Mouse (Mus musculus) MEL (cell line): ENCODE results near the gene Cd274. TPM values are rescaled to one million over a fixed set of nuclear protein-coding genes. Genes with fewer than 3 reads are reported as not detected.

ENCODE experiments used
- DNase-seq: peaks from one replicate; pipeline ENCODE4 v3.0.0; 2011; ENCODE audit warnings: low read depth, low spot score
- H3K27ac ChIP-seq: 2 replicates; pipeline ENCODE4 v1.5.1; 2012; ENCODE audit warnings: low read depth, mild to moderate bottlenecking, control low read depth, low read length, moderate library complexity; ENCODE audit not compliant: control insufficient read depth
- H3K27me3 ChIP-seq, 2 experiments: fragments of 150-350 bp in 1 of 2; sonication (generic) in 1 of 2; 2 replicates each; pipeline ENCODE4 v1.6.1; 2012; ENCODE audit warnings: low read length in 2 of 2, mild to moderate bottlenecking in 2 of 2, improper control_type of control experiment in 1 of 2, moderate library complexity in 1 of 2; ENCODE audit not compliant: insufficient read depth in 2 of 2, control insufficient read depth in 1 of 2
- H3K36me3 ChIP-seq, 2 experiments: 2 replicates each; pipeline ENCODE4 v1.6.1; 2012 to 2014; ENCODE audit warnings: low read length in 2 of 2, improper control_type of control experiment in 1 of 2, inconsistent platforms in 1 of 2, mild to moderate bottlenecking in 1 of 2; ENCODE audit not compliant: insufficient read depth in 2 of 2, control insufficient read depth in 1 of 2
- H3K4me1 ChIP-seq, 2 experiments: fragments of 150-350 bp in 1 of 2; sonication (generic) in 1 of 2; 2 replicates each; pipeline ENCODE4 v1.6.1; 2012; ENCODE audit warnings: low read length in 2 of 2, improper control_type of control experiment in 1 of 2, mild to moderate bottlenecking in 1 of 2; ENCODE audit not compliant: insufficient read depth in 2 of 2, control insufficient read depth in 1 of 2
- H3K4me3 ChIP-seq, 2 experiments: fragments of 150-350 bp in 1 of 2; sonication (generic) in 1 of 2; 2 replicates each; pipeline ENCODE4 v1.5.1; 2012; ENCODE audit warnings: low read depth in 2 of 2, low read length in 2 of 2, mild to moderate bottlenecking in 2 of 2, moderate library complexity in 2 of 2, control low read depth in 1 of 2, improper control_type of control experiment in 1 of 2; ENCODE audit not compliant: control insufficient read depth in 1 of 2, insufficient read depth in 1 of 2
- H3K79me2 ChIP-seq: 2 replicates; pipeline ENCODE4 v1.6.1; 2012; ENCODE audit warnings: mild to moderate bottlenecking, low read length, moderate library complexity; ENCODE audit not compliant: control insufficient read depth, poor library complexity, insufficient read depth
- H3K9ac ChIP-seq: 2 replicates; pipeline ENCODE4 v1.6.1; 2012; ENCODE audit warnings: low read depth, mild to moderate bottlenecking, control low read depth, low read length, moderate library complexity; ENCODE audit not compliant: control insufficient read depth, poor library complexity, severe bottlenecking
- H3K9me3 ChIP-seq: fragments of 150-350 bp; sonication (generic); replicated peaks from 2 replicates; pipeline ENCODE4 v1.6.1; 2012; ENCODE audit warnings: mild to moderate bottlenecking, low read length, improper control_type of control experiment, moderate library complexity; ENCODE audit not compliant: insufficient read depth
- BHLHE40 ChIP-seq: IDR thresholded peaks from 2 replicates; pipeline ENCODE4 v1.6.1; 2012; ENCODE audit warnings: low read depth, mild to moderate bottlenecking, inconsistent platforms, low read length, improper control_type of control experiment, borderline replicate concordance
- CHD1 ChIP-seq: IDR thresholded peaks from 2 replicates; pipeline ENCODE4 v1.6.1; 2012; ENCODE audit warnings: low read depth, mild to moderate bottlenecking, inconsistent platforms, low read length, improper control_type of control experiment
- CTCF ChIP-seq, 3 experiments: IDR thresholded peaks in 2 of 3; conservative IDR thresholded peaks in 1 of 3; 2 replicates each; pipeline ENCODE4 v1.5.1; 2011 to 2012; ENCODE audit warnings: low read length in 3 of 3, low read depth in 2 of 3, mild to moderate bottlenecking in 2 of 3, improper control_type of control experiment in 1 of 3, inconsistent platforms in 1 of 3, mixed read lengths in 1 of 3, moderate library complexity in 1 of 3; ENCODE audit not compliant: control insufficient read depth in 1 of 3, insufficient read depth in 1 of 3, poor library complexity in 1 of 3, severe bottlenecking in 1 of 3
- ELF1 ChIP-seq: IDR thresholded peaks from 2 replicates; pipeline ENCODE4 v1.6.1; 2014; ENCODE audit warnings: low read depth, mild to moderate bottlenecking, inconsistent platforms, low read length, improper control_type of control experiment, moderate library complexity
- EP300 ChIP-seq, 2 experiments: IDR thresholded peaks; 2 replicates each; pipeline ENCODE4 v1.6.1; 2011; ENCODE audit warnings: improper control_type of control experiment in 2 of 2, low read length in 2 of 2, low read depth in 1 of 2, mild to moderate bottlenecking in 1 of 2
- ETS1 ChIP-seq: IDR thresholded peaks from 2 replicates; pipeline ENCODE4 v1.6.1; 2012; ENCODE audit warnings: low read depth, mild to moderate bottlenecking, inconsistent platforms, low read length, improper control_type of control experiment, moderate library complexity
- GABPA ChIP-seq: IDR thresholded peaks from 2 replicates; pipeline ENCODE4 v1.6.1; 2012; ENCODE audit warnings: low read depth, mild to moderate bottlenecking, inconsistent platforms, low read length, improper control_type of control experiment, moderate library complexity
- GATA1 ChIP-seq: IDR thresholded peaks from 2 replicates; pipeline ENCODE4 v1.6.1; 2011; ENCODE audit warnings: low read depth, low read length, improper control_type of control experiment
- HCFC1 ChIP-seq: IDR thresholded peaks from 2 replicates; pipeline ENCODE4 v1.6.1; 2012; ENCODE audit warnings: low read depth, mild to moderate bottlenecking, inconsistent platforms, low read length, improper control_type of control experiment, moderate library complexity
- KAT2A ChIP-seq: conservative IDR thresholded peaks from 2 replicates; pipeline ENCODE4 v1.6.1; 2012; ENCODE audit warnings: low read depth, low read length, improper control_type of control experiment, inconsistent platforms
- MAFK ChIP-seq: IDR thresholded peaks from 2 replicates; pipeline ENCODE4 v1.6.1; 2011; ENCODE audit warnings: low read depth, mild to moderate bottlenecking, low read length, improper control_type of control experiment, borderline replicate concordance
- MAX ChIP-seq: IDR thresholded peaks from 2 replicates; pipeline ENCODE4 v1.6.1; 2011; ENCODE audit warnings: low read length, improper control_type of control experiment
- MAZ ChIP-seq: IDR thresholded peaks from 2 replicates; pipeline ENCODE4 v1.6.1; 2012; ENCODE audit warnings: low read depth, mild to moderate bottlenecking, inconsistent platforms, low read length, improper control_type of control experiment
- MEF2A ChIP-seq: IDR thresholded peaks from 2 replicates; pipeline ENCODE4 v1.6.1; 2014; ENCODE audit warnings: low read depth, mild to moderate bottlenecking, inconsistent platforms, low read length, improper control_type of control experiment; ENCODE audit not compliant: poor library complexity, insufficient replicate concordance, severe bottlenecking; ENCODE audit errors: extremely low read depth
- NRF1 ChIP-seq: IDR thresholded peaks from 2 replicates; pipeline ENCODE4 v1.6.1; 2014; ENCODE audit warnings: low read depth, mild to moderate bottlenecking, inconsistent platforms, low read length, improper control_type of control experiment, moderate library complexity; ENCODE audit not compliant: poor library complexity, insufficient read depth, severe bottlenecking
- POLR2A ChIP-seq, 2 experiments: IDR thresholded peaks; 2 replicates each; pipeline ENCODE4 v1.6.1; 2011 to 2012; ENCODE audit warnings: low read length in 2 of 2, mild to moderate bottlenecking in 2 of 2, control low read depth in 1 of 2, improper control_type of control experiment in 1 of 2, low read depth in 1 of 2, moderate library complexity in 1 of 2; ENCODE audit not compliant: control insufficient read depth in 1 of 2, insufficient read depth in 1 of 2, poor library complexity in 1 of 2
- POLR2AphosphoS2 ChIP-seq: IDR thresholded peaks from 2 replicates; pipeline ENCODE4 v1.6.1; 2011; ENCODE audit warnings: low read length, improper control_type of control experiment
- POLR2AphosphoS5 ChIP-seq: IDR thresholded peaks from 2 replicates; pipeline ENCODE4 v1.6.1; 2012; ENCODE audit warnings: low read depth, borderline replicate concordance, mild to moderate bottlenecking, inconsistent platforms, low read length, moderate library complexity, mixed read lengths
- RAD21 ChIP-seq: IDR thresholded peaks from 2 replicates; pipeline ENCODE4 v1.6.1; 2011; ENCODE audit warnings: mild to moderate bottlenecking, low read depth, low read length, improper control_type of control experiment
- RCOR1 ChIP-seq: IDR thresholded peaks from 2 replicates; pipeline ENCODE4 v1.6.1; 2012; ENCODE audit warnings: low read depth, mild to moderate bottlenecking, inconsistent platforms, low read length, improper control_type of control experiment
- SMC3 ChIP-seq: IDR thresholded peaks from 2 replicates; pipeline ENCODE4 v1.6.1; 2011; ENCODE audit warnings: low read depth, low read length, improper control_type of control experiment
- UBTF ChIP-seq: IDR thresholded peaks from 2 replicates; pipeline ENCODE4 v1.6.1; 2012; ENCODE audit warnings: low read depth, mild to moderate bottlenecking, inconsistent platforms, low read length, improper control_type of control experiment, moderate library complexity, borderline replicate concordance; ENCODE audit not compliant: insufficient read depth
- USF1 ChIP-seq: IDR thresholded peaks from 2 replicates; pipeline ENCODE4 v1.6.1; 2014; ENCODE audit warnings: low read depth, mild to moderate bottlenecking, inconsistent platforms, low read length, improper control_type of control experiment, moderate library complexity
- USF2 ChIP-seq, 2 experiments: IDR thresholded peaks; 2 replicates each; pipeline ENCODE4 v1.6.1; 2011 to 2012; ENCODE audit warnings: improper control_type of control experiment in 2 of 2, low read length in 2 of 2, borderline replicate concordance in 1 of 2, inconsistent platforms in 1 of 2, low read depth in 1 of 2, mild to moderate bottlenecking in 1 of 2; ENCODE audit not compliant: insufficient read depth in 1 of 2
- ZC3H11A ChIP-seq: IDR thresholded peaks from 2 replicates; pipeline ENCODE4 v1.6.1; 2012; ENCODE audit warnings: low read depth, mild to moderate bottlenecking, inconsistent platforms, low read length, improper control_type of control experiment
- ZKSCAN1 ChIP-seq: IDR thresholded peaks from 2 replicates; pipeline ENCODE4 v1.6.1; 2012; ENCODE audit warnings: low read depth, mild to moderate bottlenecking, inconsistent platforms, low read length, improper control_type of control experiment, moderate library complexity
- ZMIZ1 ChIP-seq: IDR thresholded peaks from 2 replicates; pipeline ENCODE4 v1.6.1; 2012; ENCODE audit warnings: low read depth, mild to moderate bottlenecking, inconsistent platforms, low read length, improper control_type of control experiment, moderate library complexity
- ZNF384 ChIP-seq: IDR thresholded peaks from 2 replicates; pipeline ENCODE4 v1.6.1; 2012; ENCODE audit warnings: low read depth, mild to moderate bottlenecking, inconsistent platforms, low read length, improper control_type of control experiment
- polyA plus RNA-seq, 2 experiments: library from polyadenylated mRNA; stranded (reverse) in 1 of 2; unstranded in 1 of 2; fragments of >175 nt in 1 of 2; fragments of >200 nt in 1 of 2; gene quantifications; 2 replicates each; pipeline versions ENCODE4 v1.2.1 to v1.2.4; 2012; ENCODE audit warnings: low replicate concordance in 2 of 2, low read depth in 1 of 2; ENCODE audit not compliant: insufficient read length in 2 of 2, insufficient read depth in 1 of 2, missing spikeins in 1 of 2
- total RNA-seq: library from RNA; depleted of rRNA; stranded (reverse); fragments of 300-350 nt; gene quantifications from 2 replicates; pipeline ENCODE4 v1.2.3, GENCODE M21; 2012

Cd274 gene
- total and polyA plus RNA-seq, 3 experiments: 3.1 to 5.0 TPM; not detected in 1

DNA sequence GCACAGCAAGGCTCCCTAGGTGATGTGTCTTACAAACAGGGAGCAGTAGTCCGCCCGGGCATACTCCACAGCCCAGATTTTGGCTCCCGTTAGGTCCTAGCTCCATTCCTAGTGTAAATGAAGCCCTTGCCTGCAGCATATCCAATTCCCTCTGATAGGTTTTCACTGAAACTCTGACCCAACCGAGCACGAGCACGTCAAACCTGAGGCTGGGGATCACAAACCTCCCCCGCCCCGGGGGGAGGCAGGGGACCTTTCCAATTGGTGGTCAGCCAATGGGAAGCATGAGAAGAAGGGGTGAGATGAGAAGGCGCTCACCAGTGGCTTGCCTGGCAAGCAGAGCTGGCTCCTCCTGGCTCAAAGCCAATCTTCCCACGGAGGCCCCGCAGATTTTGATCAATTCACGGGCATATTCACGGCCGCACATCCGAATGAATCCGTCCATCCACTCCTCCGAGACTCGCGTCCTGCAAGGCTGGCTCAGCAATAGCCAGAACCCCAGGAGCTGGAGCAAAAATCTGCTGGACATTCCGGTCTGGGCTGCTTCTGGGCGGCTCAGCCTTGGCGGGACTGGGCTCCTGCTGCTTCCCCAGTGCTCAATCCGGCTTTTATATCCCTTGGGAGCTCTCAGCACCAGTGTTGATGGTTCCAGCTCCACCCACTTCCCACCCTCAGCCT is 33.0 kb upstream of the Cd274 start, which contains the start of gene Rln1:
Rln1 (minus strand) TSS at position 603 of the 678 bp plus-strand sequence.
- Histone ChIP-seq H3K9ac (no peak within 1 kb of the TSS), H3K4me3 (no peak within 1 kb of the TSS), H3K9me3 (no peaks in the 10 kb centered on the region), H3K4me1 (no peaks in the 10 kb centered on the region), H3K79me2 (no peaks in the 10 kb centered on the region), H3K27ac (no peak within 1 kb of the TSS), H3K36me3 (no peaks in the 10 kb centered on the region), H3K27me3 (peaks cover 37 to 55% of the 10 kb centered on the region in 2 experiments)
- no peak for TF ChIP-seq POLR2AphosphoS2
- TF ChIP-seq ZKSCAN1: no peak
- no peak for TF ChIP-seq HCFC1
- TF ChIP-seq MAX: no peak
- TF ChIP-seq ZNF384: no peak
- no peak for TF ChIP-seq GATA1
- no peak for TF ChIP-seq NRF1
- TF ChIP-seq RCOR1: no peak
- TF ChIP-seq CHD1: no peak
- TF ChIP-seq BHLHE40: no peak
- TF ChIP-seq RAD21: no peak
- no peak for TF ChIP-seq ZMIZ1
- TF ChIP-seq ELF1: no peak
- DNase-seq: no peak

DNA sequence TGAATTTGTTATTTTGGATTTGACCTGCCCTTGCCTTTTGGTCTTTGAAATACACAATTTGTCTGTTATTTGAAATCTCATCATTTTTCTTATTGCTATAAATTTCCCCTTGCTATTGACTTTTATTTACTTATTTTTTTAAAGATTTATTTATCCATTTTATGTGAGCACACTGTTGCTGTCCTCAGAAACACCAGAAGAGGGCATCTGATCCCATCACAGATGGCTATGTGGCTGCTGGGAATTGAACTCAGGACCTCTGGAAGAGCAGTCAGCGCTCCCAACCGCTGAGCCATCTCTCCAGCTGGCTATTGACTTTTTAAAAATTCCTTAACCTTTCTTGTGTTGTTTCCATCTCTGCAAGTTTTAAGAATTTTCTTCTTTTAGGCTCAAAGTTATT is 30.6 kb upstream of the Cd274 start:
- no peak overlapping the region for H3K9ac ChIP-seq
- no peaks in the 10 kb centered on the region for H3K9me3 ChIP-seq
- peaks cover 33 to 47% of the 10 kb centered on the region in 2 experiments for H3K27me3 ChIP-seq
- H3K79me2 ChIP-seq: no peaks in the 10 kb centered on the region
- no peaks in the 10 kb centered on the region for H3K4me1 ChIP-seq
- peak; percentile 73 for DNase-seq
- H3K27ac ChIP-seq: no peak overlapping the region
- no peaks in the 10 kb centered on the region for H3K36me3 ChIP-seq
- H3K4me3 ChIP-seq: no peak overlapping the region
- TF ChIP-seq USF1: no peak
- TF ChIP-seq USF2 (IDR thresholded peaks at IDR 0.05; ENCODE audit: borderline replicate concordance in 1 of 2, insufficient read depth in 1 of 2, low read depth in 1 of 2, low read length in 2 of 2): no peak
- TF ChIP-seq MAX: no peak
- TF ChIP-seq POLR2AphosphoS2: no peak
- TF ChIP-seq HCFC1: no peak
- TF ChIP-seq RAD21: peak; percentile 70
- TF ChIP-seq GATA1: no peak
- TF ChIP-seq MAZ: no peak
- TF ChIP-seq EP300 (IDR thresholded peaks at IDR 0.05; ENCODE audit: low read depth in 1 of 2, low read length in 2 of 2): no peak
- TF ChIP-seq POLR2A (IDR thresholded peaks at IDR 0.05; ENCODE audit: control insufficient read depth in 1 of 2, insufficient read depth in 1 of 2, low read depth in 1 of 2, low read length in 2 of 2, poor library complexity in 1 of 2): no peak
- TF ChIP-seq ZNF384: peak; percentile 43; the same call in 1 of the 2 replicates
- TF ChIP-seq KAT2A: no peak
- TF ChIP-seq ETS1: no peak
- no peak for TF ChIP-seq GABPA
- peak; percentile 51 to 78 (median 64) for TF ChIP-seq CTCF (IDR thresholded peaks at IDR 0.05 in 2 of 3, conservative IDR thresholded peaks at IDR 0.05 in 1 of 3; ENCODE audit: control insufficient read depth in 1 of 3, insufficient read depth in 1 of 3, low read depth in 2 of 3, low read length in 3 of 3, poor library complexity in 1 of 3, severe bottlenecking in 1 of 3)
- no peak for TF ChIP-seq POLR2AphosphoS5
- TF ChIP-seq ZMIZ1: no peak
- no peak for TF ChIP-seq BHLHE40
- no peak for TF ChIP-seq MEF2A
- TF ChIP-seq ZC3H11A: peak; percentile 92
- peak; percentile 92 for TF ChIP-seq SMC3
- TF ChIP-seq UBTF: no peak
- TF ChIP-seq RCOR1: no peak
- no peak for TF ChIP-seq MAFK
